In genomic region chr13:56500132-56500531, GRCm38 (mm10) we compare ENCODE assay signal across 15 mouse cellular contexts. TPM values are rescaled to one million over a fixed set of nuclear protein-coding genes. Genes with fewer than 3 reads are reported as not detected.
DNase-seq lines count a peak whose midpoint lies in the region; ATAC-seq and TF ChIP-seq lines count a peak whose summit lies in the region.
"Had no signal": no experiment of that assay in that cellular context is flagged by ENCODE, and none has a peak within 500 bp of the region (broad histone marks: within the 10 kb centered on the region; RNA-seq: fewer than 3 reads in every experiment).

No protein-coding gene starts in this region.

- H3K4me1 ChIP-seq in heart, embryonic 11.5 days (ENCODE audit: control insufficient read depth, insufficient read depth, low read length), result no peaks in the 10 kb centered on the region
- no peaks in the 10 kb centered on the region for H3K4me1 ChIP-seq in testis, adult 2 months (ENCODE audit: control insufficient read depth, insufficient read depth, low read length)
- H3K4me1 ChIP-seq: heart, embryonic 10.5 days; liver, embryonic 13.5 days; megakaryocyte, embryonic 14.5 days had no signal

- no peak overlapping the region for H3K4me3 ChIP-seq in heart, embryonic 11.5 days (ENCODE audit: low read depth, low read length)
- no peak overlapping the region for H3K4me3 ChIP-seq in testis, adult 2 months (ENCODE audit: control insufficient read depth, low read depth, low read length)
- H3K4me3 ChIP-seq: heart, embryonic 10.5 days; liver, embryonic 13.5 days; megakaryocyte, embryonic 14.5 days had no signal

- no peaks in the 10 kb centered on the region for H3K36me3 ChIP-seq in heart, embryonic 11.5 days (ENCODE audit: control insufficient read depth, insufficient read depth, low read length)
- H3K36me3 ChIP-seq in testis, adult 2 months (ENCODE audit: control insufficient read depth, insufficient read depth, low read length), result no peaks in the 10 kb centered on the region
- H3K36me3 ChIP-seq: heart, embryonic 10.5 days; liver, embryonic 13.5 days had no signal

- intact Hi-C loops in heart, postnatal 10 days (cut with DNase I), result no loop called here

- WGBS in heart, embryonic 11.5 days (ENCODE audit: insufficient replicate concordance), result 60% methylated on average over 3 of the region's 3 CpGs

- no peak overlapping the region for H3K27ac ChIP-seq in heart, embryonic 11.5 days (ENCODE audit: low read depth, low read length)
- H3K27ac ChIP-seq in testis, adult 2 months (ENCODE audit: control insufficient read depth, insufficient read depth, low read depth, low read length), result no peak overlapping the region
- H3K27ac ChIP-seq: heart, embryonic 10.5 days; liver, embryonic 13.5 days had no signal

- no peak for TF ChIP-seq POLR2A in testis, adult 2 months (IDR thresholded peaks at IDR 0.05; ENCODE audit: control insufficient read depth, low read depth, low read length)

- H3K9me3 ChIP-seq in heart, embryonic 11.5 days (replicated peaks; ENCODE audit: control insufficient read depth, low read length), result no peaks in the 10 kb centered on the region
- H3K9me3 ChIP-seq: heart, embryonic 10.5 days; liver, embryonic 13.5 days had no signal

- H3K4me2 ChIP-seq in heart, embryonic 11.5 days, result no peak overlapping the region
- H3K4me2 ChIP-seq: liver, embryonic 13.5 days had no signal

- H3K27me3 ChIP-seq in heart, embryonic 11.5 days (ENCODE audit: control insufficient read depth, insufficient read depth, low read length), result no peaks in the 10 kb centered on the region
- H3K27me3 ChIP-seq in testis, adult 2 months (ENCODE audit: control insufficient read depth, insufficient read depth, low read length), result no peaks in the 10 kb centered on the region
- H3K27me3 ChIP-seq: liver, embryonic 13.5 days had no signal

- peak; percentile 22 for DNase-seq in heart, postnatal 10 days
- DNase-seq in testis, postnatal 10 days (ENCODE audit: low spot score), result no peak
- DNase-seq in kidney, adult 18-20 months, result peak; percentile 20
- no peak for DNase-seq in B cell, adult 2 months
- no peak for DNase-seq in spleen, postnatal 14 days (ENCODE audit: low spot score in 2 of 2)
- DNase-seq: layer of hippocampus, postnatal 36 days; liver, embryonic 13.5 days; right cerebral cortex, postnatal 25 days had no signal

- ATAC-seq in heart, embryonic 11.5 days (replicated peaks; ENCODE audit: insufficient number of reproducible peaks, low FRiP score, low TSS enrichment), result no peak
- ATAC-seq in erythroid progenitor cell, adult 5-6 weeks (replicated peaks; ENCODE audit: low FRiP score, poor library complexity, severe bottlenecking), result no peak
- ATAC-seq: forebrain, embryonic 16.5 days had no signal

- H3K9ac ChIP-seq in heart, embryonic 11.5 days (ENCODE audit: low read depth, low read length), result no peak overlapping the region
- H3K9ac ChIP-seq: liver, embryonic 13.5 days had no signal

- TF ChIP-seq CTCF in testis, adult 2 months (IDR thresholded peaks at IDR 0.05; ENCODE audit: control insufficient read depth, insufficient read depth, insufficient replicate concordance, low read depth, low read length), result peak; percentile 20; the same call in 1 of the 2 replicates

RNA-seq across cellular contexts. Expression of gene Il9, which starts 18.1 kb away (rescaled TPM):
- total RNA-seq in heart, postnatal 10 days (2021), result not detected
- polyA plus RNA-seq in heart, embryonic 11.5 days (2014; fragmentation: Nextera tagmentation; extraction: Ambion mirVana), result not detected in 2 replicates
- polyA plus RNA-seq in testis, adult 2 months (2012; rRNA removed), result 0.59 and 0.67 TPM in 2 replicates
- not detected in 2 replicates for total RNA-seq in erythroid progenitor cell, adult 5-6 weeks (2015; ENCODE audit: low replicate concordance)
- total RNA-seq in erythroid progenitor cell, adult 5-6 weeks (2017; ENCODE audit: low replicate concordance), result not detected in 2 replicates
- total RNA-seq: layer of hippocampus, postnatal 36 days had no signal
- polyA plus RNA-seq: embryonic facial prominence, embryonic 11.5 days; forebrain, embryonic 16.5 days; heart, embryonic 10.5 days; liver, embryonic 13.5 days had no signal

RNA-seq across cellular contexts. Expression of gene Fbxl21, which starts 22.1 kb away (rescaled TPM):
- total RNA-seq in heart, postnatal 10 days (2021), result 1 to 10 TPM; 1.0 to 1.1 TPM
- polyA plus RNA-seq in heart, embryonic 11.5 days (2014; fragmentation: Nextera tagmentation; extraction: Ambion mirVana), result 1.2 and 1.9 TPM in 2 replicates
- 0.55 and 0.64 TPM in 2 replicates for polyA plus RNA-seq in testis, adult 2 months (2012; rRNA removed)
- total RNA-seq in erythroid progenitor cell, adult 5-6 weeks (2015; ENCODE audit: low replicate concordance), result not detected in 2 replicates
- 1.3 TPM in 1 of 2 replicates, not detected in the other for total RNA-seq in erythroid progenitor cell, adult 5-6 weeks (2017; ENCODE audit: low replicate concordance)

RNA-seq across cellular contexts. Expression of gene Lect2, which starts 48.2 kb away (rescaled TPM):
- not detected for total RNA-seq in heart, postnatal 10 days (2021)
- polyA plus RNA-seq in heart, embryonic 11.5 days (2014; fragmentation: Nextera tagmentation; extraction: Ambion mirVana), result 0.37 and 1.1 TPM in 2 replicates
- polyA plus RNA-seq in testis, adult 2 months (2012; rRNA removed), result not detected in 2 replicates
- not detected in 2 replicates for total RNA-seq in erythroid progenitor cell, adult 5-6 weeks (2015; ENCODE audit: low replicate concordance)
- total RNA-seq in erythroid progenitor cell, adult 5-6 weeks (2017; ENCODE audit: low replicate concordance), result not detected in 2 replicates
- total RNA-seq: layer of hippocampus, postnatal 36 days had no signal
- polyA plus RNA-seq: embryonic facial prominence, embryonic 11.5 days; forebrain, embryonic 16.5 days had no signal

Comparison
In these comparisons a context has a peak if more than half of its experiments do, and no peak if none do; other contexts are left out.
1. DNase-seq: peak in heart, postnatal 10 days (2 of 2) and kidney, adult 18-20 months (single experiment); none in testis, postnatal 10 days (single experiment), B cell, adult 2 months (0 of 2) and spleen, postnatal 14 days (0 of 2).